Mouse (Mus musculus): ENCODE data around the gene Olfr43. TPM values are rescaled to one million over a fixed set of nuclear protein-coding genes. Genes with fewer than 3 reads are reported as not detected.

Gene Olfr43
- total RNA-seq (2021) = not detected
- long read RNA-seq, experiment 1 = 0 reads
- long read RNA-seq, experiment 2 = 0 reads

- intact Hi-C loops (cut with DNase I) = no loop called here
- no peak for DNase-seq (ENCODE audit: extremely low spot score in 1 of 2, low spot score in 2 of 2)
- H3K4me3 ChIP-seq = no peak within 1 kb of the TSS
- no peak for TF ChIP-seq CTCF (IDR thresholded peaks at IDR 0.05)
- no peak within 1 kb of the TSS for H3K27ac ChIP-seq
Measured at GRCm38 (mm10) chr11:74211279-74211678, at the start of gene Olfr43. Gene Olfr43, minus strand, starts transcription at chr11:74211379.

DNA sequence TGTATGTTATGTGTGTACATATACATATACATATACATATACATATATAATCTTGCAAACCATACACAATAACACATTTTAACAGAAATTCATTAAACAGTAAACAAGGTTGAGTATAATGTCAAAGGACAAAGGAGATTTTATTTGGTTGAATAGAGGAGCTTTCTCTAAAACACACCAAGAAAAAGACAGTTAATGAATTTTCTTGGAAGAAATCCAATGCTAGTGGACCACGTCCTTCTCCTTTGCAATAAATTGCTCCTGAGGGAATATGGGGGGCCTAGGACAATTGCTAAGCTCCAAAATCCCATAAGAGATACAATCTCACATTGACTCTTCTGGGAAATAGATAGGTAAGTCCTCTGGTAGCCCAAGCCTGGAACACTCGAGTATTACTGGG lies 48.3 kb upstream of the Olfr43 start, which contains the start of gene Olfr406:
Gene Olfr406 (plus strand): TSS at position 301 of the 400 bp plus-strand sequence.
- no peak for TF ChIP-seq CTCF (IDR thresholded peaks at IDR 0.05)
- Histone ChIP-seq H3K4me3 (no peak within 1 kb of the TSS), H3K27ac (no peak within 1 kb of the TSS)
- intact Hi-C loops (cut with DNase I) = no loop called here
- DNase-seq (ENCODE audit: extremely low spot score in 1 of 2, low spot score in 2 of 2) = no peak

DNA sequence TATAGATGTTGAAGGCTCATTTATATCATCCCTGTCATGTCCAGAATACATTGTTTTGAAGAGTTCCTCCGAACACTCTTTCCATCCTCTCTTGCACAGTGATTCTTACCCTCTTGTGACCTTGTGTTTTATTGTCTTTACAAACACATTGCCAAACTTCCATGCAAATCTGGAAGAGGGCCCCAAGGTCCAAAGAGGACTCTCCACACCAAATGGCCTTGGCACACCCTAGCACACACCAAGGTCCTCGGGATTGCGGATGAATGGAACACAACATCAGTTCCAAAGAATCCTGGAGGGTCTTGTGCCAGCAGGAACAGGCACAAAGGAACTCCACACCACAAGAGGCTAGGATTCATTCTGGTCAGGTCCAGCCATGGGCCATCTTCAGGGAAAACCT lies 30.0 kb upstream of the Olfr43 start:
- Histone ChIP-seq H3K27ac (no peak overlapping the region), H3K4me3 (no peak overlapping the region)
- DNase-seq (ENCODE audit: extremely low spot score in 1 of 2, low spot score in 2 of 2) = no peak
- intact Hi-C loops (cut with DNase I) = no loop called here
- TF ChIP-seq CTCF (IDR thresholded peaks at IDR 0.05) = no peak

DNA sequence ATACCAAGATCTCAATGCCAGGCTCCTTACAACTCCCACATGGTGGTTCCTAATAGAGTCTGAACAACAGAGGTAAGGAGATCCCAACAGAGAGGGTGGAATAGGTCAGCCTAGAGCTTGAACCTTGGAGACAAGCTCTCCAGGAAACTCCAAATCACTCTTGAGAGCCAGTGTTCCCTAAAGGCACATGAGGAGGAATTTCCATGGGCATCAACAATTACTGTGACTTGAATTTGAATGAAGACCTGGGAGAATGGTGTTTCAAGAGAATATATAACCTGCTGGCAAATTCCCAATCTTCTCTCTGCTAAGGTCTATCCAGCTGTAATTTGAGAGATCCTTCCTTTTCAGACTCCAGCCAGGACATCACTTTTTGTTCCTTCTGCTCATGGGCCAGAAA lies 25.2 kb downstream of the Olfr43 start, which contains the start of gene Olfr403:
Gene Olfr403 (plus strand): TSS at position 301 of the 400 bp plus-strand sequence.
- intact Hi-C loops (cut with DNase I) = no loop called here
- no peak for TF ChIP-seq CTCF (IDR thresholded peaks at IDR 0.05)
- Histone ChIP-seq H3K27ac (no peak within 1 kb of the TSS), H3K4me3 (no peak within 1 kb of the TSS)
- no peak for DNase-seq (ENCODE audit: extremely low spot score in 1 of 2, low spot score in 2 of 2)

DNA sequence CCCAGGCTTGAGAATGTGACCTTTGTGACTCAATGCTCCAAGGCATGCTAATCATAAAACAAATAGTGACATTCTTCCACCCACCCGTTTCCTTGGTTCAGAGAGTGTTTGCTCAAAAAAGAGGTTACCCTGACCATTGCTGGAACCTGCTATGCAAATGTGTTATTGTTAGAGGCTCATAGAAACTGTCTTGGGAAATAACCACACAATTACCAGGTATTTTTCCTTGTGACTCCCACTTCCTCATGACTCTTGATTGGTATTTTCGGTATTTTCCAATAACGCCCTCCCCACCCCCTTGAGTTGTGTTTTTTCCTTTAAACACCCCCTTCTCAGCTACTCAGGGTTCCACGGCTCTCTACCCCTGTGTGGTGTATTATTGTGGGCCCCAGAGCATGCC lies 27.4 kb downstream of the Olfr43 start:
- intact Hi-C loops (cut with DNase I) = no loop called here
- DNase-seq (ENCODE audit: extremely low spot score in 1 of 2, low spot score in 2 of 2) = no peak
- TF ChIP-seq CTCF (IDR thresholded peaks at IDR 0.05) = no peak
- H3K27ac ChIP-seq = no peak overlapping the region
- H3K4me3 ChIP-seq = no peak overlapping the region

GRCm38 (mm10) chr11:74183168-74183567 lies 28.0 kb downstream of the Olfr43 start:
- Histone ChIP-seq H3K27ac (no peak overlapping the region), H3K4me3 (no peak overlapping the region)
- intact Hi-C loops (cut with DNase I) = no loop called here
- TF ChIP-seq CTCF (IDR thresholded peaks at IDR 0.05) = no peak
- no peak for DNase-seq (ENCODE audit: extremely low spot score in 1 of 2, low spot score in 2 of 2)

DNA sequence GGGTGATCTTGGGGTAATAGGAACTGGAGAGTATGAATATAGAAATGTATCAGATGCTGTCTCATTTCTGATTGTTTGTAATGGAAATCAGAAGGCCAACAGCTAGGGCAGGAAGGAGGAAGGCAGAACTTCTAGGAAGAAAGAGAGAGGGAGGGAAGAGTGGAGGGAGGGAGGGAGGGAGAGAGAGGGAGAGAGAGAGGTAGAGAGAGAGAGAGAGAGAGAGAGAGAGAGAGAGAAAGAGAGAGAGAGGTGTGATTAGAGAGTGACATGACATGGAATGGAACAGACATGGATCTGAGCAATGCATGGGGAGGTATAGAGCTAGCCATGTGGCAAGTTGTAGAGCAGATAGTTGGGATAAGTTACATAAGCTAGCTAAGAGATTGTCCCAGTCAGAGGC lies 42.4 kb downstream of the Olfr43 start:
- no peak for DNase-seq (ENCODE audit: extremely low spot score in 1 of 2, low spot score in 2 of 2)
- TF ChIP-seq CTCF (IDR thresholded peaks at IDR 0.05) = no peak
- intact Hi-C loops (cut with DNase I) = no loop called here
- Histone ChIP-seq H3K27ac (no peak overlapping the region), H3K4me3 (no peak overlapping the region)

Other genes starting within 250 kb of the Olfr43 start
- gene Olfr398, start 221.0 kb downstream of the Olfr43 start, total RNA-seq (2021) = not detected
- gene Olfr139, start 154.8 kb downstream of the Olfr43 start, total RNA-seq (2021) = not detected
- gene Olfr399, start 154.8 kb downstream of the Olfr43 start, total RNA-seq (2021) = not detected
- gene Zfp616, start 141.4 kb downstream of the Olfr43 start, total RNA-seq (2021) = not detected
- gene Olfr401, start 97.7 kb downstream of the Olfr43 start, total RNA-seq (2021) = not detected
- not detected for gene Olfr402, start 57.9 kb downstream of the Olfr43 start, total RNA-seq (2021)
- gene Olfr403, start 25.1 kb downstream of the Olfr43 start, total RNA-seq (2021) = not detected
- not detected for gene Olfr406, start 48.4 kb upstream of the Olfr43 start, total RNA-seq (2021)
- not detected for gene Olfr59, start 72.4 kb upstream of the Olfr43 start, total RNA-seq (2021)
- gene Olfr410, start 126.7 kb upstream of the Olfr43 start, total RNA-seq (2021) = not detected
- not detected for gene Olfr411, start 141.3 kb upstream of the Olfr43 start, total RNA-seq (2021)
- gene Olfr412, start 150.7 kb upstream of the Olfr43 start, total RNA-seq (2021) = not detected